Mouse (Mus musculus): Measurements from ENCODE around the gene Pdcd7.

DNA sequence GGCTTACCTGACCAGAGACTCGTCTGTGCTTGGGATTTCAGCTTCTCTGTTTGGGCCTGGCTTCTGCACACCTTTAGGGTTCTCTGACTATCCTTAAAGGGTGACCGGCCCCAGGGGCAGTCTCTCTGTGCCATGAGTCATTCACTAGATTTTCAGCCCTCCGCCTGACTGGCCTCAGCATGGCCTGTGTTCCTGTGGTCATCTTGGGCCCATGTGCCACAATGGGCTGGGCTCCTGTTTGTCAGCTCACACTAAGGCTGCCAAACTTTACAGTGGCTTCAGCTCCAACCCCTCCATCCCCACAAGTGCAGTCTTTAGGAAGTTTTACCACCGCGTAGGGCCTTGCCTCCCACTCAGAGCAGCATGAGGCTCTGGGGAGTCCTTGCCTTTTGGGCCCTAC, 7.3 kb downstream of the Pdcd7 start:
- TF ChIP-seq TAL1 (IDR thresholded peaks at IDR 0.05; ENCODE audit: low read length) (no peak), GATA1 (IDR thresholded peaks at IDR 0.05; ENCODE audit: low read length) (no peak)

All from erythroblast, embryonic 14.5 days (primary cell).